Mouse (Mus musculus) embryonic facial prominence, embryonic 15.5 days (tissue): Measurements from ENCODE around the gene Luc7l3. TPM values are rescaled to one million over a fixed set of nuclear protein-coding genes. Genes with fewer than 3 reads are reported as not detected.
A peak's percentile ranks its signal among the peaks of the same experiment; 100 is the strongest.

Source experiments
- ATAC-seq: fragments of 200-750 bp; cut with Nextera tagmentation; 2 replicates; pipeline ENCODE4 v1.8.0; 2017; ENCODE audit warnings: low read depth, moderate TSS enrichment; ENCODE audit not compliant: insufficient number of reproducible peaks, low FRiP score, low TSS enrichment
- H3K27ac ChIP-seq: fragments of 300-500 bp; sonication (generic); replicated peaks from 2 replicates; pipeline ENCODE4 v1.5.1; 2015; ENCODE audit warnings: mild to moderate bottlenecking, inconsistent platforms
- H3K27me3 ChIP-seq: fragments of 300-500 bp; sonication (generic); 2 replicates; pipeline ENCODE4 v1.6.1; 2015; ENCODE audit warnings: inconsistent platforms
- H3K36me3 ChIP-seq: fragments of 300-500 bp; sonication (generic); 2 replicates; pipeline ENCODE4 v1.6.1; 2015; ENCODE audit warnings: mild to moderate bottlenecking, inconsistent platforms
- H3K4me1 ChIP-seq: fragments of 300-500 bp; sonication (generic); 2 replicates; pipeline ENCODE4 v1.6.1; 2015; ENCODE audit warnings: inconsistent platforms
- H3K4me2 ChIP-seq: fragments of 300-500 bp; sonication (generic); replicated peaks from 2 replicates; pipeline ENCODE4 v1.6.1; 2015; ENCODE audit warnings: mild to moderate bottlenecking, inconsistent platforms
- H3K4me3 ChIP-seq: fragments of 300-500 bp; sonication (generic); replicated peaks from 2 replicates; pipeline ENCODE4 v1.5.1; 2015; ENCODE audit warnings: mild to moderate bottlenecking, inconsistent platforms
- H3K9ac ChIP-seq: fragments of 300-500 bp; sonication (generic); 2 replicates; pipeline ENCODE4 v1.6.1; 2015; ENCODE audit warnings: inconsistent platforms
- H3K9me3 ChIP-seq: fragments of 300-500 bp; sonication (generic); replicated peaks from 2 replicates; pipeline ENCODE4 v1.6.1; 2016; ENCODE audit warnings: inconsistent platforms
- WGBS: fragments of 180-500 bp; shearing (Covaris S2); methylation state at CpG from one replicate; pipeline ENCODE4 v1.1.7; 2015; 5-methylcytosine and 5-hydroxymethylcytosine counted together
- polyA plus RNA-seq: library from polyadenylated mRNA; unstranded; fragments of >200 nt; fragmentation: Nextera tagmentation; extraction: Ambion mirVana; gene quantifications from 2 replicates; pipeline ENCODE4 v1.2.1, GENCODE M21; 2015

The Luc7l3 gene
- polyA plus RNA-seq, 1 experiment from 2014 or later, result 106 TPM

- H3K9ac ChIP-seq, result no peak overlapping the region
- peaks cover 46% of the 10 kb centered on the region for H3K36me3 ChIP-seq
- no peak overlapping the region for H3K4me2 ChIP-seq
- no peaks in the 10 kb centered on the region for H3K4me1 ChIP-seq
- ATAC-seq, result no peak
- no peak overlapping the region for H3K27ac ChIP-seq
- no peaks in the 10 kb centered on the region for H3K27me3 ChIP-seq
- no peaks in the 10 kb centered on the region for H3K9me3 ChIP-seq
- H3K4me3 ChIP-seq, result no peak overlapping the region
Measured at GRCm38 (mm10) chr11:94336551-94336950, 14.8 kb upstream of the Luc7l3 start.

- WGBS, result 71% methylated on average over 8 of the region's 8 CpGs
- Histone ChIP-seq H3K4me3 (no peak overlapping the region), H3K27me3 (no peaks in the 10 kb centered on the region), H3K9me3 (no peaks in the 10 kb centered on the region), H3K4me2 (no peak overlapping the region), H3K27ac (no peak overlapping the region), H3K36me3 (peaks cover 34% of the 10 kb centered on the region), H3K9ac (no peak overlapping the region), H3K4me1 (peaks cover 13% of the 10 kb centered on the region)
- no peak for ATAC-seq
Measured at GRCm38 (mm10) chr11:94334386-94334968, 12.7 kb upstream of the Luc7l3 start.

GRCm38 (mm10) chr11:94332726-94333125, 10.9 kb upstream of the Luc7l3 start:
- 90% methylated on average over 6 of the region's 6 CpGs for WGBS
- ATAC-seq, result no peak
- no peak overlapping the region for H3K27ac ChIP-seq
- no peak overlapping the region for H3K9ac ChIP-seq
- H3K27me3 ChIP-seq, result no peaks in the 10 kb centered on the region
- H3K4me3 ChIP-seq, result no peak overlapping the region
- H3K4me1 ChIP-seq, result peaks cover 18% of the 10 kb centered on the region
- H3K36me3 ChIP-seq, result peaks cover 17% of the 10 kb centered on the region
- no peak overlapping the region for H3K4me2 ChIP-seq
- no peaks in the 10 kb centered on the region for H3K9me3 ChIP-seq

- peaks cover 8% of the 10 kb centered on the region for H3K36me3 ChIP-seq
- H3K9me3 ChIP-seq, result no peaks in the 10 kb centered on the region
- no peak overlapping the region for H3K27ac ChIP-seq
- WGBS, result 82% methylated on average over 3 of the region's 3 CpGs
- H3K9ac ChIP-seq, result no peak overlapping the region
- no peak overlapping the region for H3K4me2 ChIP-seq
- peaks cover 26% of the 10 kb centered on the region for H3K4me1 ChIP-seq
- no peaks in the 10 kb centered on the region for H3K27me3 ChIP-seq
- H3K4me3 ChIP-seq, result no peak overlapping the region
- ATAC-seq, result no peak
Measured at GRCm38 (mm10) chr11:94330211-94330610, 8.4 kb upstream of the Luc7l3 start.

- Histone ChIP-seq H3K27me3 (no peaks in the 10 kb centered on the region), H3K36me3 (peaks cover 2% of the 10 kb centered on the region), H3K4me3 (peak overlapping the region; percentile 71; the same call in 1 of the 2 replicates), H3K9ac (no peak overlapping the region), H3K9me3 (no peaks in the 10 kb centered on the region), H3K27ac (peak overlapping the region; percentile 98; the same call in 1 of the 2 replicates), H3K4me1 (peaks cover 26% of the 10 kb centered on the region), H3K4me2 (peak overlapping the region; percentile 73; the same call in 1 of the 2 replicates)
- WGBS, result 48% methylated on average over 4 of the region's 4 CpGs
- no peak for ATAC-seq
Measured at GRCm38 (mm10) chr11:94329270-94329891, 7.6 kb upstream of the Luc7l3 start.

GRCm38 (mm10) chr11:94328644-94329025, 6.8 kb upstream of the Luc7l3 start:
- H3K36me3 ChIP-seq, result no peaks in the 10 kb centered on the region
- H3K27me3 ChIP-seq, result no peaks in the 10 kb centered on the region
- H3K27ac ChIP-seq, result peak overlapping the region; percentile 98
- H3K9me3 ChIP-seq, result no peaks in the 10 kb centered on the region
- WGBS, result 2% methylated on average over 10 of the region's 10 CpGs
- H3K9ac ChIP-seq, result peak overlapping the region; percentile 90
- H3K4me2 ChIP-seq, result peak overlapping the region; percentile 73
- H3K4me3 ChIP-seq, result peak overlapping the region; percentile 71
- ATAC-seq, result no peak
- peaks cover 26% of the 10 kb centered on the region for H3K4me1 ChIP-seq

- Histone ChIP-seq H3K9me3 (no peaks in the 10 kb centered on the region), H3K36me3 (no peaks in the 10 kb centered on the region), H3K4me2 (peak within 1 kb of the TSS; percentile 73), H3K4me3 (peak within 1 kb of the TSS; percentile 71), H3K27me3 (no peaks in the 10 kb centered on the region), H3K9ac (peak within 1 kb of the TSS; percentile 90), H3K27ac (peak within 1 kb of the TSS; percentile 98), H3K4me1 (peaks cover 26% of the 10 kb centered on the region)
- ATAC-seq, result peak; percentile 90
- 1% methylated on average over 70 of the region's 78 CpGs for WGBS
Measured at GRCm38 (mm10) chr11:94327693-94328643, 6.2 kb upstream of the Luc7l3 start, which contains the start of gene Ankrd40. Ankrd40 (plus strand) TSS chr11:94328001.

GRCm38 (mm10) chr11:94326961-94327411, 5.2 kb upstream of the Luc7l3 start:
- no peak overlapping the region for H3K9ac ChIP-seq
- H3K36me3 ChIP-seq, result no peaks in the 10 kb centered on the region
- 5% methylated on average over 10 of the region's 10 CpGs for WGBS
- H3K27me3 ChIP-seq, result no peaks in the 10 kb centered on the region
- no peaks in the 10 kb centered on the region for H3K9me3 ChIP-seq
- H3K4me2 ChIP-seq, result peak overlapping the region; percentile 73
- peak overlapping the region; percentile 98 for H3K27ac ChIP-seq
- peak; percentile 51; the same call in 1 of the 2 replicates for ATAC-seq
- peaks cover 33% of the 10 kb centered on the region for H3K4me1 ChIP-seq
- H3K4me3 ChIP-seq, result peak overlapping the region; percentile 71

- Histone ChIP-seq H3K36me3 (no peaks in the 10 kb centered on the region), H3K9ac (no peak overlapping the region), H3K27me3 (no peaks in the 10 kb centered on the region), H3K27ac (no peak overlapping the region), H3K4me3 (no peak overlapping the region), H3K4me1 (peaks cover 29% of the 10 kb centered on the region), H3K9me3 (no peaks in the 10 kb centered on the region), H3K4me2 (no peak overlapping the region)
- no peak for ATAC-seq
- WGBS, result 83% methylated on average over 5 of the region's 5 CpGs
Measured at GRCm38 (mm10) chr11:94324618-94325017, 2.8 kb upstream of the Luc7l3 start.

GRCm38 (mm10) chr11:94323271-94323925, 1.6 kb upstream of the Luc7l3 start:
- Histone ChIP-seq H3K27ac (no peak overlapping the region), H3K4me3 (no peak overlapping the region), H3K36me3 (no peaks in the 10 kb centered on the region), H3K27me3 (no peaks in the 10 kb centered on the region), H3K9ac (no peak overlapping the region), H3K4me2 (no peak overlapping the region), H3K4me1 (peaks cover 23% of the 10 kb centered on the region), H3K9me3 (no peaks in the 10 kb centered on the region)
- ATAC-seq, result no peak
- 66% methylated on average over 5 of the region's 5 CpGs for WGBS

GRCm38 (mm10) chr11:94322636-94323035, 848 bp upstream of the Luc7l3 start:
- Histone ChIP-seq H3K4me2 (peak overlapping the region; percentile 60), H3K27ac (peak overlapping the region; percentile 96), H3K9ac (peak overlapping the region; percentile 97), H3K36me3 (no peaks in the 10 kb centered on the region), H3K4me1 (peaks cover 25% of the 10 kb centered on the region), H3K27me3 (no peaks in the 10 kb centered on the region), H3K9me3 (no peaks in the 10 kb centered on the region), H3K4me3 (peak overlapping the region; percentile 89)
- ATAC-seq, result no peak
- WGBS, result 35% methylated on average over 5 of the region's 5 CpGs
